Mouse (Mus musculus): ENCODE measurements around the gene Reln.

Reln gene

DNA sequence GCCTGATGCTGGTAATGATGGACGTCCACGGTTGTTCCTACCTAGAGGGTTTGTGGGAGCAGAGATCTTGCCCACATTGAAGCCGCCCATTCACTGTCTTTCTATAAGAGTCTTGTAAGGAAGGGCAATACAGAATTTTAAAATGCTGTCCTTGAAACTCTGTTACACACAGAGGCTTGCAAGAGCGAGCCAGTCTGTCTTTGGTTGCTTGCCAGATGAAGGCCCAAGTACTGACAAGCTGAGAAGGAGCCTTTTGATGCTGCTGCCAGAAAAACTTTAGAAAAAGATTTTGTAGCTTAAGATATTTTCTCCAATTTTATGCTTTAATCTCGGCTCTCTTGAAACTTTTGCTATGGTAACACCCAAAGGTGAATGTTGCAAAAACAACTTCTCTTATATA, 356.8 kb downstream of the Reln start:
- no peak for DNase-seq

DNA sequence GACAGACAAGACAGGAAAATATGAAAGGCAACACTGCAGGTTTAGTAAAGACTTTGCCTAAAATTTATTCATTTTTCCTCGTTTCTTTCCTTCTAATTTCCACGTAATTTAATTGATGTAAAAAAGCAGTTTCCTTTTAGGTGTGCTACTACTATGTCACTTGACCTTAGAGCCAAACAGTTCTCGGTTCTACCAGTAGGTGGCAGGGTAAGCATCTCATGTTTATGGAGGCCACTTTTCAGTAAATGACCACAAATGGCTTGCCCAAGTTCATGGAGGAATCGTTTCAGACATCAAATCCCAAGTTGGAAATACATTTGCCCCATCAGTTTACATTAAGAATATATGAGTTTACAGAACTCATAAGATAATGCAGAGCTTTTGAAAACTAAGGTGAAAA, 358.2 kb downstream of the Reln start:
- DNase-seq, result peak; percentile 86 to 87

DNA sequence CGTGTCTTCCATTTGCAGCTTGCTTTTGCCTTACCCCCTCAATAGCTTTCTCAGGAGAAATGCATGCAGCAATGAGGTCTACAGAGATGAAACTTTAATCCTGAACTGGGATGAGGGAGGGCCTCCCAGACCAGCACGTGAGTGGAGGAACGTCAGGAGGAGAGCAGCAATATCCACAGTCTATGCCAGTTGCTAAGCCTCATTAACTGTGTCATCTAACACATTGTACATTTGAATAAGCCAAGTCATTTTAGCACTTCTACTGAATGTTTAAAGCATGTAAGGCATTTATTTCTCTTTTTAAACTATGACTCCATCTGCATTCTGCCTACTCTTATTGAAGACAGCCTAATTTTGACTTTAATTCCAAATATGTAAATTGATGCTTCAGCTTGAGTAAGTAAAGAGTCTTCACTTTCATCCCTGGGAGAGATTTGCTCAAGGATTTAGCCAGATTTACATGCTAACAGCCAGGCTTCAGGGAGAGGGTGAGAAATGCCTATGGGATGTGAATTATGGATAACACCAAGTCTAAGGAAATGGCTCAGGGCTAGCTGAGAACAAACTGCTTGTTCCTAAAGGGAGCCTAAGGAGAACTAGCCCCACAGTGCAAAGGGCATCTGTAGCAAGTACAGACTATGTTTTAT, 361.4 kb downstream of the Reln start:
- DNase-seq, result no peak

DNA sequence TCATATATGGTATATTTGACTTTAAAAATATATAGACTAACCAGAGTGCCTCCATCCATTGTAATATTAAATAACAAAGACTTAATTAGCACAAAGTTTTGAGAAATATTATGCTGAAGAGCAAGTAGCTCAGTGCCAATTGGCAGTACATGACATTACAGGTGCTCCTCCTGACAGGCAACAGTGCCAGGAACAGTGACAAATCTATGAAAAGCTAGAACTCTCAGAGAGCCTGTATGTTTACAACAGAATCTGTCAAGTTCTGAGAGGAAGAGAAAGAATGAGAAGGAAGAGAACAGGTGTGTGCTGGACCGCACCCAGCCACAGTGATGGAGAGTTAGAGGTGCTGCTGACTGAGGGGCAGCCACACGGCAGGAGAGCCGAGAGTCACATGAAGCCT, 363.3 kb downstream of the Reln start:
- DNase-seq, result peak in 1 of 2 experiments; percentile 35

- DNase-seq, result peak; percentile 34 to 54
These were observed 364.0 kb downstream of the Reln start for GRCm38 (mm10) chr5:21980544-21980943.

DNA sequence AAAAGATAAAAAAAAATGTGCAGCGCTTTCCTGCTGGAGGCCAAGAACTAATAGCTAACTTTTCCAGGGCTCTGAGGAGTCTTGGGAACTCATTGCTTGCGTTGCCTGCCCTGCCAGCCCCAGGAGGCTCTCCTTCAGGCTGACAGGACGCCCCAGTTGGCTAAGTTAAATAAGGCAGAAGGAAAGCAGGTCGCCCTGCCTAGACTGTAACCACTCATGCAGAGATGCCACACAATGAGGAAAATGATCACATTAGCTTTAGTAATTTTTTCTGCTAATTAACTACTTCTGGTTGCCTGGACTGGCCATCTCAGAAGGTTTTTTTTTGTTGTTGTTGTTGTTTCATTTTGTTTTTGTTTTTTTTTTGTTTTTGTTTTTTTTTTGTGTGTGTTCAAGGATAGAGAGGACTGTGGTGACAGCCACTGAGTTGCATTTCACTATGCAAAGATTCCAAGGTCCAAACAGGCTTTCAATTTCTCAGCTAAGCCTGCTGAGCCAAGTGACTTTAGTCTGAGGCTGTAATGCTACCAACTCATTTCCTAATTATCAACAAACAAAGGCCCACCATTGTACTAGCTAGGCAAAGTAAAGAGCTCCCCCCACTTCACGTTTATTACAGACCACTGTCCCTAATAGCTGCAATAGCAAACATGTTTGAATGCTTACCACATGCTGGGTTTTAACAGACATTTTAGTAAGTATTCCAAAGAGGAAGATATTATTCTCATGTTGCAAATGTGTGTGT, 371.1 kb downstream of the Reln start:
- DNase-seq, result no peak

DNA sequence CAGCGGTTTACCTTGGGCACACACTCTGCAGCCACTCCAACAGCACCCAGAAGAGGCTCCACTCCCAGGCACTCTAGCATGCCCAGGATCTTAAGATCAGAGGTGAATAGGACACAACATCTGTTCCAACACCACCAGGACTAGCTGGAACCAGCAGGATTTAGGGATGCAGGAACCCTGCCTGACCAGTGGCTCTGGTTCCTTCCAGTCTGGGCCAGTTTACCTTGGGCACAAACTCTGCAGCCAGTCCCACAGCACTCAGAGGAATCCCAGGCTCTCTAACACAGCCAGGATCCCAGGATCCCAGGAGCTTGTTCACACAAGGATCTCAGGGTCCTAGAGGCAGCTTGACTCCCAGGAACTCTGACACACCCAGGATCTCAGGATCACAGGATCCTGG, 382.7 kb downstream of the Reln start:
- DNase-seq, result no peak

- peak; percentile 45 to 52 for DNase-seq
These were observed 384.4 kb downstream of the Reln start for GRCm38 (mm10) chr5:21960151-21960550.

- DNase-seq, result no peak
These were observed 386.9 kb downstream of the Reln start for GRCm38 (mm10) chr5:21957586-21957985.

- no peak for DNase-seq
These were observed 387.4 kb downstream of the Reln start for GRCm38 (mm10) chr5:21957061-21957460.

GRCm38 (mm10) chr5:21949507-21949897, 395.0 kb downstream of the Reln start:
- no peak for DNase-seq

DNA sequence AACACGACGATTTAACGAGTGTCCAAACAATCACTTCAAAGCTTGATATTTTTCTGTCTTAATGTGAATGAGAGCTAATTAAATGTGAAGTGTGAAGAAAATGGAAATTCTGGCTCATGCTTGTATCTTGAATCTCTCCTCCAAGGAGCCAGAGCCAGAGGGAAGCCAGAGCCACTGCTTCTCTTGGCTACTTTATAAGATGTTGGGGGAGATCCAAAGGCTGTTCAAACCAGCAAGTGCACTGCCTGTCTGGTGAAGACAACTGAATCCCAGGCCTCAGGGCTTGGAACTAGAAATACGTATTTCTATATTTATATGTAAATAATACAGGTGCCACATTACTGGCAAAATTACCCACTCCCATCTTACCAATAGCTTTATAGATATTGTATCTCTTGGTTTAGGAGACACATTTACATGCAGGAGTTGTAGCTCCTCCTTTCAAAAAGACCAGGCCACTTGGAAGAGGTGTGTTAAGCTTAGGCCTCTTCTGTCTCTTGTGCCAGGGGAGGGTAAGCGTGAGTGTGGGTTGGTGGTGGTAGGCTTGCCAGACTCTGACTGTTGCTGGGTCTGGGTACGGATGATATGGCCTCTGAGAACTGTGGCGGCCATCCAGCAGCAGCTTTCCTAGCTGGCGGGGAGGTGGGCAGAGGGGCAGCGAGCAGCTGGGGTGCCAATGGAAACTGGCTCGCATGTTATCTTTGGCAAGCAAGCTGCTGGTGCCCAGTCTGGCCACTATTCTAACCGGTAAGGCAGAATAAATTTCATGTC, 395.6 kb downstream of the Reln start:
- peak; percentile 95 to 96 for DNase-seq

DNA sequence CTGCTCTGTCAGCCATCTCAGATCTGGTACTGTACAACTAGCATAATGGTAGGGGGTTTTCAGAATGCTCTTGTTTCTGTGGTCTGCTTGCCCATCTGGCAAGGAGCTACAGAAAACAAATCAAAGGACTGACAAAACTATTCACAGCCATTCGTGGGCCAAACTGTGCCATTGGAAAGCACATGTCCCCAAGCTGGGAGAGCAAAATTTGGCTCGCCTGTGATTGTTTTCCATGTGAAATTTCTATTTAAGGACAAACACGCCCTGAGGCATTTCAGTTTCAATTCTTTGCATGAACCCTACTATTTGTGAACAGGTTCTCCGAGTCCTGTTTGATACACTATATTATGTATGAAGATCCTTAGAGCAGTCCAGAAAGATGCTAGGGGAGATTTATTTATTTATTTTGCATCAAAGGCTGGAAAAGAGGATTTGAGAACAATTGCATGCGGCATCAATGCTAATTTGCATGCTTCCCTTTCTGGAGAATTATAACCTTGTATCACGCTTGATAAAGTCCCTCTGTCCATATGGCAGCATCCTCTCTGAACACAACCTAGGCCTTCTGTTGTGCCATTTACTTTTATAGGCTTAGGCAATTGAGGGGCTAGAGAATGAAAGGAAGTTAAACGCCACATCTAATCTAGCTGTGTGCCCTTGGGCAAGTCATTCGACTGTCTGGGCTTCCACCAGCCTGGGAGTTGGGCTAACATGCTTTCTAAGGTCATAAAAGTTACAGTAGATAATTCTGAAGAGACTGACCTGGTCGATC, 396.7 kb downstream of the Reln start:
- peak; percentile 33 to 60 for DNase-seq

GRCm38 (mm10) chr5:21944579-21944978, 399.9 kb downstream of the Reln start:
- DNase-seq, result peak in 1 of 2 experiments; percentile 37

DNA sequence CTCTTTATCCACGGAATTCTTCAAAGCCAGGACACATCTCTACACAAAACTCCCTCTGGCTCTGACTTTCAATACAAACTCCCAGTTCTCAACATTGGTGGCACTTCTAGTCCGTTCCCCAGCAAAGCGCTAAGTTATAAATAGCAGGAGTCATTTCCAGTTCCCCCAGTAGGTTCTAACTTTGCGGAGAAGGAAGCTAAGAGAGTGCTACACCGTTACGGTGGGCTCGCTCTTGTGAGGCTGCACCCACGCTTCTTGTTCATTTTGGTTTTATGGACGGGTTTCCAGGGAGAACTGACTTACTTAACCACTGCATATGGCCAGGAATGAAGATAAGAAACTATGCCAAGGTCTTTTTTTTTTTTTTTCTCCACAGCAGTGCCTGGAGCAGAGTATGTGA, 405.1 kb downstream of the Reln start:
- no peak for DNase-seq

GRCm38 (mm10) chr5:21938138-21938537, 406.4 kb downstream of the Reln start:
- DNase-seq, result no peak

DNA sequence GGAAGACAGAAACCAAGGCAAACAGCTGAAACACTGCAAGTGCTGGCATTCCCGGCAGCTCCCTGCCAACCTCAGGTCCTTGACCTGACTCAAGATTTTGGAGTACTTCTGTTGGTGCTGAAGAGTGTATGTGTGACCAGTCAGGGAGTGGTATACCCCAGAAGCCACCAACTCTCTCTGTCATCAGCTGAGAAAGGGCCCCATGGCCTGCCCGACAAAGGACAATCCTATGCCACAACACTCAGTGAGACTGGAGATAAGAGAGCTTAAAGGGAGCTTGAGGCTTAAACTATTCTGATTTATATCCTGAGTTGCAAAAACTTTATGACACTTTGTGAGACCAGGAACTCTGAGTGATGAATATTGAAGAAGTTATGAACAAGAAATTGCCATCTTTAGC, 407.9 kb downstream of the Reln start:
- DNase-seq, result peak in 1 of 2 experiments; percentile 1

DNA sequence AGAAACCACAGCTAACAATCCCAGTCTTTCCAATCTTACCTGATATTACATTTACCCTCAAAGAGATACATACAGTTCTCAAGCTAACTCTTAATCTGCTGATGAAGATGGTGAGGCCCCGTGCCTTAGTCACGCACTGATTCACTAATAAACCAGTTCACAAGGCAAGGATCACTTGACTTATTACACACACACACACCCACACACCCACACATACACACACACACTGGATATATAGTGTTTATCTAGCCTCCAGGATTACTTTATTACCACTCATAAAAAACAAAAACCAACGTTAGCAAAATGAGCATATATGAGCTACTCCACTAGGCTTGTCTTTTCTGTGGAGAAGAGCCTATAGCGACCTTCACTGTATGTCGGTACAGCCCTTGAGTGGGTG, 408.4 kb downstream of the Reln start:
- peak in 1 of 2 experiments; percentile 1 for DNase-seq

DNA sequence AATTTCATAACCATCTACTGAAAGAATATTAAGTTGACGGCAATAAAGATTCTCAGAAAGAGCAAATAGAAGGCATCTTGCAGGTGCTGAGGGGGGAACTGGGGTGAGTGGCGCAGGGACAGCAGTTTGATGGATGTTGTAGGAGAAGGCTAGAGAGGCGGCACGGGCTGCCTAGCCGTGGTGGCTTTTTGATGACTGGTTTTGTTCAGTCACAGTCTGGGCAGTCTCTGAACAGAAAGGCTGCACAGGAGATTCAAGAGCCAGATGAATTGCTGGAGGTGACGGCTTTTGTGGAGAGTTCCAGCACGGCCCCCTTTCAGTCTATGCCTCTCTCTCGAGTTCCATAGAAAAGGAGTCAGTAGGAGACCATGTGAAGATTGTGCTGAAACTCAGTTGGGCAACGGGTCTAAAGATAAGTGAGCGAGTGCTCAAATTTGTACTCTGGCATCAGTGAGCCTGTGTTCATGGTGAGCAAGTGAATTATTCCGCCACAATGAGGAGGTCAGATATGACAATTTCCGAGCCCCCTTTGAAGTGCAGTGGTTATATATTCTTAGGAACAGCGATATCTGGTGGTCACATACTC, 409.6 kb downstream of the Reln start:
- DNase-seq, result peak; percentile 25 to 40

GRCm38 (mm10) chr5:21934173-21934698, 410.3 kb downstream of the Reln start:
- peak; percentile 42 to 58 for DNase-seq

GRCm38 (mm10) chr5:21933340-21934075, 411.0 kb downstream of the Reln start:
- DNase-seq, result peak; percentile 70 to 74
